Comparison of ENCODE assay signal across 21 mouse cellular contexts in genomic region chr4:145215396-145215795, GRCm38 (mm10). TPM values are rescaled to one million over a fixed set of nuclear protein-coding genes. Genes with fewer than 3 reads are reported as not detected.
A peak's percentile ranks its signal among the peaks of the same experiment; 100 is the strongest.
DNase-seq lines count a peak whose midpoint lies in the region; ATAC-seq and TF ChIP-seq lines count a peak whose summit lies in the region.
"Had no signal": no experiment of that assay in that cellular context is flagged by ENCODE, and none has a peak within 500 bp of the region (broad histone marks: within the 10 kb centered on the region; RNA-seq: fewer than 3 reads in every experiment).

No protein-coding gene starts in this region.

- H3K4me1 ChIP-seq in kidney, adult 2 months (ENCODE audit: control insufficient read depth, insufficient read depth, low read length), result no peaks in the 10 kb centered on the region
- H3K4me1 ChIP-seq in midbrain, embryonic 11.5 days (ENCODE audit: control insufficient read depth, insufficient read depth, low read length), result no peaks in the 10 kb centered on the region
- 0 out of 2 replicates have a peak, but pooled peaks cover 5% of the 10 kb centered on the region for H3K4me1 ChIP-seq in midbrain, embryonic 14.5 days (ENCODE audit: control insufficient read depth, insufficient read depth, low read length)
- peaks cover 2% of the 10 kb centered on the region; the same call in 1 of the 2 replicates for H3K4me1 ChIP-seq in embryonic fibroblast, embryonic 13.5 days (ENCODE audit: control insufficient read depth, insufficient read depth, low read length)
- H3K4me1 ChIP-seq in stomach, postnatal 0 days (replicated peaks; ENCODE audit: control insufficient read depth, insufficient read depth), result no peaks in the 10 kb centered on the region

- TF ChIP-seq CTCF in kidney, adult 2 months (conservative IDR thresholded peaks at IDR 0.05; ENCODE audit: insufficient read depth, insufficient read length, low read depth, low read length), result no peak
- no peak for TF ChIP-seq CTCF in embryonic fibroblast, embryonic 13.5 days (IDR thresholded peaks at IDR 0.05; ENCODE audit: borderline replicate concordance, insufficient read depth, low read length)
- no peak for TF ChIP-seq CTCF in stomach, postnatal 0 days (IDR thresholded peaks at IDR 0.05; ENCODE audit: low read depth)

- no peak for TF ChIP-seq EP300 in stomach, postnatal 0 days (optimal IDR thresholded peaks at IDR 0.05)

- H3K4me3 ChIP-seq in kidney, adult 2 months (ENCODE audit: insufficient read depth, low read depth, low read length), result no peak overlapping the region
- no peak overlapping the region for H3K4me3 ChIP-seq in midbrain, embryonic 11.5 days (ENCODE audit: low read depth, low read length)
- no peak overlapping the region for H3K4me3 ChIP-seq in midbrain, embryonic 14.5 days (replicated peaks; ENCODE audit: low read depth, low read length)
- H3K4me3 ChIP-seq in embryonic fibroblast, embryonic 13.5 days (ENCODE audit: insufficient read depth, low read length), result no peak overlapping the region
- H3K4me3 ChIP-seq in stomach, postnatal 0 days (ENCODE audit: low read depth, low read length), result no peak overlapping the region
- H3K4me3 ChIP-seq: hindbrain, embryonic 12.5 days; liver, embryonic 15.5 days; lung, embryonic 15.5 days; neural tube, embryonic 12.5 days had no signal

- no peak for TF ChIP-seq POLR2A in kidney, adult 2 months (IDR thresholded peaks at IDR 0.05; ENCODE audit: low read depth, low read length)
- no peak for TF ChIP-seq POLR2A in embryonic fibroblast, embryonic 13.5 days (IDR thresholded peaks at IDR 0.05; ENCODE audit: low read depth, low read length)

- no peak overlapping the region for H3K4me2 ChIP-seq in midbrain, embryonic 11.5 days
- no peak overlapping the region for H3K4me2 ChIP-seq in midbrain, embryonic 14.5 days (ENCODE audit: low read length)
- no peak overlapping the region for H3K4me2 ChIP-seq in stomach, postnatal 0 days (replicated peaks; ENCODE audit: low read depth)
- H3K4me2 ChIP-seq: hindbrain, embryonic 12.5 days; liver, embryonic 15.5 days; lung, embryonic 15.5 days; neural tube, embryonic 12.5 days had no signal

- WGBS in kidney, adult 2 months, result 74% methylated on average over 2 of the region's 2 CpGs
- WGBS in midbrain, embryonic 11.5 days, result 84% methylated on average over 2 of the region's 2 CpGs
- 83% methylated on average over 2 of the region's 2 CpGs for WGBS in midbrain, embryonic 14.5 days
- WGBS in stomach, postnatal 0 days, result 81% methylated on average over 2 of the region's 2 CpGs

- no peak overlapping the region for H3K9ac ChIP-seq in midbrain, embryonic 11.5 days (ENCODE audit: low read length)
- no peak overlapping the region for H3K9ac ChIP-seq in midbrain, embryonic 14.5 days (replicated peaks; ENCODE audit: low read length)
- peak overlapping the region; percentile 27; the same call in 1 of the 2 replicates for H3K9ac ChIP-seq in stomach, postnatal 0 days (ENCODE audit: low read length)
- H3K9ac ChIP-seq: hindbrain, embryonic 12.5 days; liver, embryonic 15.5 days; lung, embryonic 15.5 days; neural tube, embryonic 12.5 days had no signal

- ATAC-seq in midbrain, embryonic 11.5 days (ENCODE audit: low FRiP score), result no peak
- ATAC-seq in midbrain, embryonic 14.5 days (ENCODE audit: low FRiP score, low TSS enrichment), result no peak
- no peak for ATAC-seq in stomach, postnatal 0 days (ENCODE audit: low FRiP score, low TSS enrichment)

- no peak overlapping the region for H3K27ac ChIP-seq in kidney, adult 2 months (ENCODE audit: insufficient read depth, low read depth, low read length)
- H3K27ac ChIP-seq in midbrain, embryonic 11.5 days (ENCODE audit: low read depth, low read length), result no peak overlapping the region
- H3K27ac ChIP-seq in midbrain, embryonic 14.5 days (replicated peaks; ENCODE audit: low read depth, low read length), result no peak overlapping the region
- H3K27ac ChIP-seq in embryonic fibroblast, embryonic 13.5 days (ENCODE audit: insufficient read depth, low read length), result 0 out of 2 replicates have a peak overlapping the region, but pooled peaks have one; percentile 16
- H3K27ac ChIP-seq in stomach, postnatal 0 days (replicated peaks), result no peak overlapping the region
- H3K27ac ChIP-seq: hindbrain, embryonic 12.5 days; kidney, postnatal 0 days; liver, embryonic 15.5 days; lung, embryonic 15.5 days; neural tube, embryonic 12.5 days had no signal

- no peaks in the 10 kb centered on the region for H3K27me3 ChIP-seq in kidney, adult 2 months (replicated peaks; ENCODE audit: control insufficient read depth, insufficient read depth, low read length)
- H3K27me3 ChIP-seq in midbrain, embryonic 11.5 days (ENCODE audit: control insufficient read depth, insufficient read depth, low read length), result no peaks in the 10 kb centered on the region
- H3K27me3 ChIP-seq in midbrain, embryonic 14.5 days (ENCODE audit: control insufficient read depth, insufficient read depth, low read length), result no peaks in the 10 kb centered on the region
- H3K27me3 ChIP-seq in stomach, postnatal 0 days (ENCODE audit: control insufficient read depth, insufficient read depth, low read length), result no peaks in the 10 kb centered on the region
- H3K27me3 ChIP-seq: CH12.LX; hindbrain, embryonic 12.5 days; liver, embryonic 15.5 days; lung, embryonic 15.5 days; neural tube, embryonic 12.5 days had no signal

- H3K36me3 ChIP-seq in kidney, adult 2 months (ENCODE audit: control insufficient read depth, insufficient read depth, low read length), result no peaks in the 10 kb centered on the region
- H3K36me3 ChIP-seq in midbrain, embryonic 11.5 days (ENCODE audit: control insufficient read depth, insufficient read depth, low read length), result no peaks in the 10 kb centered on the region
- H3K36me3 ChIP-seq in midbrain, embryonic 14.5 days (ENCODE audit: control insufficient read depth, insufficient read depth, low read length), result no peaks in the 10 kb centered on the region
- H3K36me3 ChIP-seq in stomach, postnatal 0 days (ENCODE audit: control insufficient read depth, insufficient read depth, low read length), result no peaks in the 10 kb centered on the region; the same call in 1 of the 2 replicates
- H3K36me3 ChIP-seq: hindbrain, embryonic 12.5 days; lung, embryonic 15.5 days; neural tube, embryonic 12.5 days had no signal

- peak; percentile 63 for DNase-seq in kidney, adult 2 months
- DNase-seq in kidney, adult 18-20 months, result no peak
- peak; percentile 49 for DNase-seq in midbrain, embryonic 11.5 days (ENCODE audit: low spot score, missing footprints)
- DNase-seq in midbrain, embryonic 14.5 days, result no peak
- no peak for DNase-seq in stomach, postnatal 0 days (ENCODE audit: low spot score)
- DNase-seq in cerebellum, postnatal 10 days, result no peak
- DNase-seq: adrenal gland, postnatal 10 days; B cell, adult 2 months; cerebellum, adult 2 months; layer of hippocampus, adult 9-11 months; lung, postnatal 4 days; retina, postnatal 1 day; right cerebral cortex, postnatal 25 days; thymus, postnatal 25 days had no signal

- H3K9me3 ChIP-seq in midbrain, embryonic 11.5 days (ENCODE audit: control insufficient read depth, low read length), result no peaks in the 10 kb centered on the region
- no peaks in the 10 kb centered on the region for H3K9me3 ChIP-seq in midbrain, embryonic 14.5 days (ENCODE audit: control insufficient read depth, low read length)
- no peaks in the 10 kb centered on the region for H3K9me3 ChIP-seq in stomach, postnatal 0 days (ENCODE audit: control insufficient read depth, low read length)
- H3K9me3 ChIP-seq: hindbrain, embryonic 12.5 days; liver, embryonic 15.5 days; lung, embryonic 15.5 days; neural tube, embryonic 12.5 days had no signal

RNA-seq across cellular contexts. Expression of gene Vps13d, which starts 20.6 kb away (rescaled TPM):
- polyA plus RNA-seq in kidney, adult 2 months (2012; rRNA removed), result 18.4 and 19.8 TPM in 2 replicates
- polyA plus RNA-seq in midbrain, embryonic 11.5 days (2014; fragmentation: Nextera tagmentation; extraction: Ambion mirVana), result 8.2 and 8.7 TPM in 2 replicates
- polyA plus RNA-seq in midbrain, embryonic 14.5 days (2014; fragmentation: Nextera tagmentation; extraction: Ambion mirVana), result 11.9 and 13.3 TPM in 2 replicates
- polyA plus RNA-seq in embryonic fibroblast, embryonic 13.5 days (2011; ENCODE audit: insufficient read length, low read depth, missing spikeins), result 19.4 and 28.9 TPM in 2 replicates
- polyA plus RNA-seq in stomach, postnatal 0 days (2015; fragmentation: Nextera tagmentation; extraction: Ambion mirVana), result 7.2 and 8.1 TPM in 2 replicates

RNA-seq across cellular contexts. Expression of gene Tnfrsf1b, which starts 31.3 kb away (rescaled TPM):
- 6.5 and 8.4 TPM in 2 replicates for polyA plus RNA-seq in kidney, adult 2 months (2012; rRNA removed)
- polyA plus RNA-seq in midbrain, embryonic 11.5 days (2014; fragmentation: Nextera tagmentation; extraction: Ambion mirVana), result 1.9 and 2.4 TPM in 2 replicates
- polyA plus RNA-seq in midbrain, embryonic 14.5 days (2014; fragmentation: Nextera tagmentation; extraction: Ambion mirVana), result 1.6 and 2.7 TPM in 2 replicates
- 30.2 and 40.7 TPM in 2 replicates for polyA plus RNA-seq in embryonic fibroblast, embryonic 13.5 days (2011; ENCODE audit: insufficient read length, low read depth, missing spikeins)
- 5.4 and 6.0 TPM in 2 replicates for polyA plus RNA-seq in stomach, postnatal 0 days (2015; fragmentation: Nextera tagmentation; extraction: Ambion mirVana)

Comparison
In these comparisons a context has a peak if more than half of its experiments do, and no peak if none do; other contexts are left out.
1. DNase-seq: peak in kidney, adult 2 months (single experiment) and midbrain, embryonic 11.5 days (single experiment); none in kidney, adult 18-20 months (single experiment), midbrain, embryonic 14.5 days (single experiment), stomach, postnatal 0 days (single experiment) and cerebellum, postnatal 10 days (0 of 2).